Mouse (Mus musculus) myocyte (in vitro differentiated cells): ENCODE measurements around the gene Card9. TPM values are rescaled to one million over a fixed set of nuclear protein-coding genes. Genes with fewer than 3 reads are reported as not detected.

Experiments
- H3K27me3 ChIP-seq: one replicate; pipeline ENCODE4 v1.6.1; 2011; ENCODE audit not compliant: control insufficient read depth, insufficient read depth, insufficient read length
- H3K36me3 ChIP-seq: one replicate; pipeline ENCODE4 v1.6.1; 2011; ENCODE audit not compliant: control insufficient read depth, insufficient read depth
- H3K4me2 ChIP-seq: one replicate; pipeline ENCODE4 v1.6.1; 2011; ENCODE audit warnings: low read depth, control low read depth
- H3K4me3 ChIP-seq: one replicate; pipeline ENCODE4 v1.5.1; 2011; ENCODE audit warnings: mild to moderate bottlenecking, control low read depth, moderate library complexity
- H3K79me2 ChIP-seq: one replicate; pipeline ENCODE4 v1.6.1; 2011; ENCODE audit not compliant: control insufficient read depth, insufficient read depth
- H3ac ChIP-seq: one replicate; pipeline ENCODE4 v1.6.1; 2011; ENCODE audit not compliant: control insufficient read depth, insufficient read length
- CEBPB ChIP-seq: IDR thresholded peaks from 2 replicates; pipeline ENCODE4 v1.6.1; 2011; ENCODE audit warnings: mild to moderate bottlenecking, moderate library complexity; ENCODE audit not compliant: poor library complexity, insufficient read depth, severe bottlenecking
- E2F4 ChIP-seq: IDR thresholded peaks from one replicate; pipeline ENCODE4 v1.6.1; 2011; ENCODE audit warnings: mild to moderate bottlenecking, control low read depth, moderate library complexity; ENCODE audit not compliant: insufficient read depth
- MAX ChIP-seq: IDR thresholded peaks from one replicate; pipeline ENCODE4 v1.6.1; 2011; ENCODE audit warnings: low read depth, mild to moderate bottlenecking, control low read depth
- MYOD1 ChIP-seq, 3 experiments: IDR thresholded peaks; one replicate each; pipeline ENCODE4 v1.6.1; 2011; ENCODE audit warnings: control low read depth in 2 of 3, low read depth in 2 of 3, mild to moderate bottlenecking in 2 of 3, moderate library complexity in 1 of 3; ENCODE audit not compliant: insufficient read length in 2 of 3, control insufficient read depth in 1 of 3
- MYOG ChIP-seq, 3 experiments: IDR thresholded peaks; one replicate each; pipeline ENCODE4 v1.6.1; 2011; ENCODE audit warnings: control low read depth in 2 of 3, low read depth in 2 of 3, mild to moderate bottlenecking in 2 of 3; ENCODE audit not compliant: insufficient read length in 2 of 3, control insufficient read depth in 1 of 3, insufficient read depth in 1 of 3
- POLR2A ChIP-seq: IDR thresholded peaks from one replicate; pipeline ENCODE4 v1.6.1; 2011; ENCODE audit warnings: low read depth, mild to moderate bottlenecking, control low read depth, moderate library complexity; ENCODE audit not compliant: insufficient read length
- POLR2AphosphoS2 ChIP-seq: IDR thresholded peaks from one replicate; pipeline ENCODE4 v1.6.1; 2011; ENCODE audit warnings: low read depth, control low read depth; ENCODE audit not compliant: insufficient read length
- REST ChIP-seq: IDR thresholded peaks from one replicate; pipeline ENCODE4 v1.6.1; 2011; ENCODE audit warnings: mild to moderate bottlenecking, control low read depth, moderate library complexity; ENCODE audit not compliant: insufficient read depth, insufficient read length
- SRF ChIP-seq: IDR thresholded peaks from one replicate; pipeline ENCODE4 v1.6.1; 2011; ENCODE audit warnings: low read depth; ENCODE audit not compliant: control insufficient read depth, insufficient read length
- TCF12 ChIP-seq: IDR thresholded peaks from one replicate; pipeline ENCODE4 v1.6.1; 2011; ENCODE audit warnings: mild to moderate bottlenecking, control low read depth; ENCODE audit not compliant: poor library complexity, insufficient read depth, severe bottlenecking
- TCF3 ChIP-seq: IDR thresholded peaks from one replicate; pipeline ENCODE4 v1.6.1; 2011; ENCODE audit warnings: low read depth, control low read depth; ENCODE audit not compliant: insufficient read length
- USF1 ChIP-seq: IDR thresholded peaks from one replicate; pipeline ENCODE4 v1.6.1; 2011; ENCODE audit warnings: low read depth, mild to moderate bottlenecking, control low read depth, moderate library complexity
- polyA plus RNA-seq: library from polyadenylated mRNA; unstranded; fragments of >200 nt; fragmentation: generic; extraction: Trizol; gene quantifications from one replicate; pipeline ENCODE4 v1.2.1, GENCODE M21; 2012; ENCODE audit warnings: missing spikeins

Gene Card9
- polyA plus RNA-seq, 1 experiment, result 0.84 TPM

DNA sequence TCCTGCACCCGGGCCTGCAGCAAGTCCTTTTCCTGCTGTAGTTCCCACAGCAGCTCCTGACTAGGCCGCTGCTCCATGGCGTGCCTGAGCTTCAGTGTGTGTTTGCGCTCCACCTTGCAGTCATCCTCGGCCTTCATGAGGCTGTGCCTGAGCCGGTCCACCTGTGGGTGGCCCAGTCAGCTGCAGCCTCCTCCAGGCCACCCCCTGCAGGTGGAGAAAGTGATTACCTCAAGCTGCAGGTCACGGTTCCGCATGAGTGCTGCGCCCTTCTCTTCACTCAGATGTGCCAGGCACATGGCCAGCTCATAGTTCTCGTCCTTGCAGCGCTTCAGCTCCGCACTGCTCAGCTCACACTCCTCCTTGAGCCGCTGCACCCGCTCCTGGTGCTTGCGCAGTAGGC, 3.2 kb downstream of the Card9 start:
- Histone ChIP-seq H3K79me2 (no peaks in the 10 kb centered on the region), H3K36me3 (no peaks in the 10 kb centered on the region)
- TF ChIP-seq POLR2A (no peak), TCF12 (no peak), CEBPB (no peak), TCF3 (no peak), MAX (no peak), REST (no peak), POLR2AphosphoS2 (no peak), SRF (no peak), E2F4 (no peak), USF1 (no peak), MYOD1 (IDR thresholded peaks at IDR 0.05; ENCODE audit: control insufficient read depth in 1 of 3, insufficient read length in 2 of 3, low read depth in 2 of 3) (no peak), MYOG (IDR thresholded peaks at IDR 0.05; ENCODE audit: control insufficient read depth in 1 of 3, insufficient read depth in 1 of 3, insufficient read length in 2 of 3, low read depth in 2 of 3) (no peak)

DNA sequence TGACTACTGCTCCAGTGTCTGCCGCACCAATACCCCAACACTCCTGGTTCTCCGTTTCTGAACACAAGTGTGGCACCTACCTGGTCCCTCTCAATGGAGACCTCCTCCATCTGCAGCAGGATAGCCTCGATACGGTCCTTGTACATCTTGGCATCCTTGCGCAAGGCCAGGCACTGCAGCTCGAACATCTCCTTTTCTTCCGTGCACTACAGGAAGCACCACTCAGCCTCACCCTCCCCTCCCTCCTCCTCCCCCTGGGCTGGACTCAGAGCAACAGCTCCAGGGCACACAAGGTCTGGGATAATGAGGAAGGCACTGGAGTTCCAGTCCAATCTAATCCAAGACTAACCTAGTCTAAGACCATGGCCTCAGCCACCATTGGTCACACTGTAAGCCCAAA, 4.0 kb downstream of the Card9 start:
- H3K79me2 ChIP-seq, result no peaks in the 10 kb centered on the region
- no peak overlapping the region for H3K4me3 ChIP-seq
- H3K4me2 ChIP-seq, result no peak overlapping the region
- H3K27me3 ChIP-seq, result no peaks in the 10 kb centered on the region
- no peaks in the 10 kb centered on the region for H3K36me3 ChIP-seq
- H3ac ChIP-seq, result no peak overlapping the region
- TF ChIP-seq MYOG (IDR thresholded peaks at IDR 0.05; ENCODE audit: control insufficient read depth in 1 of 3, insufficient read depth in 1 of 3, insufficient read length in 2 of 3, low read depth in 2 of 3) (no peak), SRF (no peak), MAX (no peak), POLR2AphosphoS2 (no peak), USF1 (no peak), TCF12 (no peak), MYOD1 (IDR thresholded peaks at IDR 0.05; ENCODE audit: control insufficient read depth in 1 of 3, insufficient read length in 2 of 3, low read depth in 2 of 3) (no peak), REST (no peak), POLR2A (no peak), TCF3 (no peak), CEBPB (no peak), E2F4 (no peak)

More for the DNA sequence above, 3.2 kb downstream of the Card9 start:
- no peak overlapping the region for H3ac ChIP-seq
- no peak overlapping the region for H3K4me2 ChIP-seq
- H3K4me3 ChIP-seq, result no peak overlapping the region
- H3K27me3 ChIP-seq, result no peaks in the 10 kb centered on the region

DNA sequence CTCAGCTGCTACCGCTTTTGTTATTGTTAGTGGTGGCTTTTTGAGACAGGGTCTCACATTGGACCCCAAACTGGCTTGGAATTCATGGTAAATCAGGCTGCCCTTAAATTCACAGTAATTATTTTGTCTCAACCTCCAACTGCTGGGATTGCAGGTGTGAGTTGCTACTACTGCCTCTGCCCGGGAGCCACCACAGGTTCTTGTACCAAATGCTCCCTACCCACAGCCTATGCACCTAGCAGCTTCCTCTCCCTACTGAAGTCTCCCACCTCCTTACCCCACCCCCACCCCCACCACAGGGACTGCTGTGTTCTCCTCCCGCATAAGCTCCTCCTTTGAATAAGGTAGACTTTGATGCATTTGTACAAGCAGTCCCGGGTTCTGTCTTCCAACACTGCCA, 4.5 kb downstream of the Card9 start:
- H3ac ChIP-seq, result no peak overlapping the region
- no peaks in the 10 kb centered on the region for H3K27me3 ChIP-seq
- H3K79me2 ChIP-seq, result peaks cover 2% of the 10 kb centered on the region
- H3K36me3 ChIP-seq, result no peaks in the 10 kb centered on the region
- no peak overlapping the region for H3K4me2 ChIP-seq
- H3K4me3 ChIP-seq, result no peak overlapping the region
- TF ChIP-seq USF1 (no peak), POLR2A (no peak), MAX (no peak), SRF (no peak), CEBPB (no peak), TCF12 (no peak), POLR2AphosphoS2 (no peak), MYOD1 (IDR thresholded peaks at IDR 0.05; ENCODE audit: control insufficient read depth in 1 of 3, insufficient read length in 2 of 3, low read depth in 2 of 3) (no peak), TCF3 (no peak), MYOG (IDR thresholded peaks at IDR 0.05; ENCODE audit: control insufficient read depth in 1 of 3, insufficient read depth in 1 of 3, insufficient read length in 2 of 3, low read depth in 2 of 3) (no peak), E2F4 (no peak), REST (no peak)

DNA sequence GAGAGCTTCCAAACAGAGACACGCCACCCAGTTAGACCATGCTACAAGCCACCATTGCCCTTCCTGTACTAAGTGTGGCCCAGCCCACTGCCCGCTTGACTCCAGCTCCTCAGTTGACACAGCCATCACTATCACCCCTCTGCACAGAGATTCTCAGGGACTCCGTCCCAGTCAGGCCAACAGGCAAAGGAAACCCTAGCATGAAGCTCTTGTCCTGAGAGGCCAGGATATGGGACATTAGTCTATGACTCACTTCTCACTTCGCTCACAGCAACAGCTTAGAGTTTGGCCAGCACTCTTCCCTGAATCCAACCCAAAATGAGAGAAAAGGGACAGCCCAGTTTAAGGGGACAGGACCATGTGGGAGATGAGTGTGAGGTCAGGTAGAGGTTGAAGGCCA, 6.3 kb downstream of the Card9 start:
- no peak overlapping the region for H3ac ChIP-seq
- peaks cover 11% of the 10 kb centered on the region for H3K79me2 ChIP-seq
- H3K4me3 ChIP-seq, result no peak overlapping the region
- no peak for TF ChIP-seq MAX
- no peak for TF ChIP-seq E2F4
- no peak for TF ChIP-seq POLR2AphosphoS2
- TF ChIP-seq REST, result no peak
- TF ChIP-seq CEBPB, result no peak
- TF ChIP-seq TCF12, result no peak
- TF ChIP-seq TCF3, result no peak
- TF ChIP-seq MYOD1 (IDR thresholded peaks at IDR 0.05; ENCODE audit: control insufficient read depth in 1 of 3, insufficient read length in 2 of 3, low read depth in 2 of 3), result no peak
- no peak for TF ChIP-seq MYOG (IDR thresholded peaks at IDR 0.05; ENCODE audit: control insufficient read depth in 1 of 3, insufficient read depth in 1 of 3, insufficient read length in 2 of 3, low read depth in 2 of 3)
- no peak for TF ChIP-seq SRF
- no peak for TF ChIP-seq POLR2A
- TF ChIP-seq USF1, result no peak
- H3K4me2 ChIP-seq, result no peak overlapping the region
- no peaks in the 10 kb centered on the region for H3K27me3 ChIP-seq
- H3K36me3 ChIP-seq, result no peaks in the 10 kb centered on the region
